Mouse (Mus musculus): ENCODE measurements around the gene Olfr1392. TPM values are rescaled to one million over a fixed set of nuclear protein-coding genes. Genes with fewer than 3 reads are reported as not detected.

The Olfr1392 gene
- total and polyA plus RNA-seq, 3 experiments, result not detected

DNA sequence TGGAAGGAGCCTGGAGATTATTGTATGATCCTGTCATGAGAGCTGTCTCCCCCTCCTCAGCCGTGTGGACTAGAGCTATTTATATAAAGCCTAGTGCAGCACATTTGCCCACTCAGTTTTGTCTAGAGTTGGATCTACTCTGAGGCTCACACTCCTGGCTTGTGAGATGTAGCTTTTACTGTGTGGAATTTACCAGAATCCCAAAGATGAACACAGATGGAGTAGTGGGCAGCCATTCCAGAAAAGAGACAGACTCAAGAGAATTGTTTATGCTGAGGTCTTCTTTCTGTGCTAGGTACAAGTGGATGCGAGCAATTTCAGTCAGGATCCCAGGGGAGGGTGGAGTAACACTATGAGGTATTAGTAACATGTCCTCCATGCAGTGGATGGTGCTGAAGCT lies 2.2 kb downstream of the Olfr1392 start:
- Histone ChIP-seq H3K4me3 (replicated peaks in 1 of 3; ENCODE audit: low read depth in 2 of 3, low read length in 2 of 3, poor library complexity in 1 of 3) (no peak overlapping the region), H3K27ac (ENCODE audit: insufficient read depth, low read depth) (no peak overlapping the region), H3K9me3 (replicated peaks; ENCODE audit: low read length) (no peaks in the 10 kb centered on the region), H3K4me1 (ENCODE audit: control insufficient read depth in 1 of 2, insufficient read depth in 2 of 2) (peaks cover 0 to 5% of the 10 kb centered on the region in 2 experiments; a peak in 2 of 4 replicates), H3K36me3 (replicated peaks in 1 of 2; ENCODE audit: control insufficient read depth in 1 of 2, insufficient read depth in 1 of 2, low read length in 1 of 2) (no peaks in the 10 kb centered on the region), H3K79me2 (replicated peaks; ENCODE audit: control insufficient read depth, extremely low read depth, insufficient read depth, poor library complexity, severe bottlenecking) (no peaks in the 10 kb centered on the region), H3K4me2 (ENCODE audit: insufficient read depth, low read depth, poor library complexity, severe bottlenecking) (no peak overlapping the region), H3K27me3 (replicated peaks) (no peaks in the 10 kb centered on the region), H3K9ac (ENCODE audit: insufficient read depth, low read depth) (no peak overlapping the region)
- in situ Hi-C loops (cut with MboI; ENCODE audit: low pct_ligation_motif_present, low pct_unique_long_range_greater_than_20kb, low sequenced_read_pairs) (no loop called here), dilution Hi-C loops (cut with MboI; ENCODE audit: extremely low pct_ligation_motif_present, extremely low pct_unique_long_range_greater_than_20kb, low sequenced_read_pairs) (no loop called here)
- peak; percentile 16 for DNase-seq (ENCODE audit: extremely low read depth)
- TF ChIP-seq UBTF (IDR thresholded peaks at IDR 0.05; ENCODE audit: low read depth, low read length), result no peak
- no peak for TF ChIP-seq NELFE (IDR thresholded peaks at IDR 0.05; ENCODE audit: low read depth, low read length)
- no peak for TF ChIP-seq CHD2 (IDR thresholded peaks at IDR 0.05; ENCODE audit: low read length)
- TF ChIP-seq SIN3A (IDR thresholded peaks at IDR 0.05; ENCODE audit: low read length), result no peak
- TF ChIP-seq MAX (IDR thresholded peaks at IDR 0.05; ENCODE audit: low read length), result no peak
- no peak for TF ChIP-seq EP300 (IDR thresholded peaks at IDR 0.05; ENCODE audit: low read length)
- TF ChIP-seq RAD21 (IDR thresholded peaks at IDR 0.05; ENCODE audit: low read depth, low read length), result no peak
- no peak for TF ChIP-seq CHD1 (IDR thresholded peaks at IDR 0.05; ENCODE audit: low read depth, low read length)
- no peak for TF ChIP-seq USF1 (IDR thresholded peaks at IDR 0.05; ENCODE audit: low read depth, low read length)
- no peak for TF ChIP-seq MAZ (IDR thresholded peaks at IDR 0.05; ENCODE audit: low read depth, low read length)
- no peak for TF ChIP-seq USF2 (conservative IDR thresholded peaks at IDR 0.05; ENCODE audit: low read depth, low read length)
- TF ChIP-seq RCOR1 (conservative IDR thresholded peaks at IDR 0.05; ENCODE audit: low read depth, low read length), result no peak

DNA sequence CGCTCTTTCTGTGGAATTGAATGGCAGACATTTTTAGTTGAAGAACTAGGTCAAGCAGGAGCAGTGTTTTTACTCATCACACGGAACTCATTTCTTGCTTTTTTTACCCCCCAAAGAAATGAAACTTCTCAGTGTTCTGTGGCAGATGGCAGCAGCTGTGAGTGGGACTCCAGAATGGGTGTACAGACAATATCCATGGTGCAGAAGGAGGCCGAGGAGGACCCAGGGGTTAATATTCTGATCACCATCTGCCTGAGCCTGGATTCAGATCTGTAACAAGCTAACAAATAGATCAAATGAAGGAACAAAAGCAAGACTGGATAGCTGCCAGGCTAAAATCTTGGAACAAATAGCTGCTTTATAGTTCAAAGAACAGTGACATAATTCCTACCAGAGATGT lies 7.7 kb downstream of the Olfr1392 start:
- H3K4me2 ChIP-seq (ENCODE audit: insufficient read depth, low read depth, poor library complexity, severe bottlenecking), result no peak overlapping the region
- TF ChIP-seq IRF4 (IDR thresholded peaks at IDR 0.05; ENCODE audit: low read depth, low read length), result 0 out of 2 replicates have a peak, but pooled peaks have one; percentile 20
- no peak for TF ChIP-seq CHD1 (IDR thresholded peaks at IDR 0.05; ENCODE audit: low read depth, low read length)
- no peak for TF ChIP-seq MAX (IDR thresholded peaks at IDR 0.05; ENCODE audit: low read length)
- no peak for TF ChIP-seq EP300 (IDR thresholded peaks at IDR 0.05; ENCODE audit: low read length)
- no peak for TF ChIP-seq POLR2AphosphoS2 (IDR thresholded peaks at IDR 0.05; ENCODE audit: low read depth, low read length)
- no peak for TF ChIP-seq ETS1 (conservative IDR thresholded peaks at IDR 0.05; ENCODE audit: low read depth, low read length)
- TF ChIP-seq TCF12 (IDR thresholded peaks at IDR 0.05; ENCODE audit: low read depth, low read length), result no peak
- no peak for TF ChIP-seq PAX5 (IDR thresholded peaks at IDR 0.05; ENCODE audit: low read length)
- H3K79me2 ChIP-seq (replicated peaks; ENCODE audit: control insufficient read depth, extremely low read depth, insufficient read depth, poor library complexity, severe bottlenecking), result no peaks in the 10 kb centered on the region
- H3K27ac ChIP-seq (ENCODE audit: insufficient read depth, low read depth), result no peak overlapping the region
- in situ Hi-C loops (cut with MboI; ENCODE audit: low pct_ligation_motif_present, low pct_unique_long_range_greater_than_20kb, low sequenced_read_pairs), result no loop called here
- no peaks in the 10 kb centered on the region for H3K27me3 ChIP-seq (replicated peaks)
- dilution Hi-C loops (cut with MboI; ENCODE audit: extremely low pct_ligation_motif_present, extremely low pct_unique_long_range_greater_than_20kb, low sequenced_read_pairs), result no loop called here
- H3K4me3 ChIP-seq (replicated peaks in 1 of 3; ENCODE audit: low read depth in 2 of 3, low read length in 2 of 3, poor library complexity in 1 of 3), result no peak overlapping the region
- DNase-seq (ENCODE audit: extremely low read depth), result no peak
- H3K4me1 ChIP-seq (ENCODE audit: control insufficient read depth in 1 of 2, insufficient read depth in 2 of 2), result no peaks in the 10 kb centered on the region
- H3K9me3 ChIP-seq (replicated peaks; ENCODE audit: low read length), result no peaks in the 10 kb centered on the region
- H3K9ac ChIP-seq (ENCODE audit: insufficient read depth, low read depth), result no peak overlapping the region
- no peaks in the 10 kb centered on the region for H3K36me3 ChIP-seq (replicated peaks in 1 of 2; ENCODE audit: control insufficient read depth in 1 of 2, insufficient read depth in 1 of 2, low read length in 1 of 2)
